10 mouse cellular contexts compared by ENCODE assay signal in the genomic region with DNA sequence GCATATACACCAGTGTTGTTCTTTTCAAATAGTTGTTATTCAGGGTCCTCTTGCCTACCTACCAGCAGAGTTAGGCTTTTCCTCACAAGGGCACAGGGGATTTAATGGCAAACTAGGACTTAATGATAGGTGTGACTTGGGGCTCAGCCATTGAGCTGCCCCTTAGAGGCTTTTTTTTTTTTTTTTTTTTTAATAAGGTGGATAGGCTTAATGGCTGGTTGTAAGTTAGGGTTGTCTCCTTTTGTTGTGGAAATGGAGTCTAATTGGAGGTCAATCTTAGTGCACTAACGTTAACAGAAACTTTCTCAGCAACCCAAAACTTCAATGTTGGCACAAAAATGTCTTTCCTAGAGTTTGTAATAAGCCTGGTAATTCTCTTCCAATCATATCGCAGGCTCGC. TPM values are rescaled to one million over a fixed set of nuclear protein-coding genes. Genes with fewer than 3 reads are reported as not detected.
DNase-seq lines count a peak whose midpoint lies in the region; ATAC-seq lines count a peak whose summit lies in the region.
"Had no signal": no experiment of that assay in that cellular context is flagged by ENCODE, and none has a peak within 500 bp of the region (broad histone marks: within the 10 kb centered on the region; RNA-seq: fewer than 3 reads in every experiment).

No protein-coding gene starts in this region.

- no peak for DNase-seq in liver, embryonic 11.5 days (ENCODE audit: low spot score)
- DNase-seq in liver = no peak
- DNase-seq in left cerebral cortex, postnatal 36 days (ENCODE audit: low spot score in 2 of 2) = no peak
- no peak for DNase-seq in frontal cortex, adult 2 months (ENCODE audit: extremely low spot score in 1 of 2, low spot score in 1 of 2)
- DNase-seq in left cerebral cortex, postnatal 4 days = no peak

- WGBS in liver, embryonic 11.5 days = 76% methylated on average over 3 of the region's 3 CpGs
- 77% methylated on average over 3 of the region's 3 CpGs for WGBS in embryonic facial prominence, embryonic 15.5 days
- 80% methylated on average over 3 of the region's 3 CpGs for WGBS in hindbrain, embryonic 15.5 days
- WGBS in midbrain, embryonic 15.5 days = 82% methylated on average over 3 of the region's 3 CpGs

- peak overlapping the region; percentile 94; the same call in 1 of the 2 replicates for H3K4me3 ChIP-seq in liver, embryonic 11.5 days (ENCODE audit: low read depth, low read length)
- H3K4me3 ChIP-seq in embryonic facial prominence, embryonic 15.5 days (replicated peaks) = peak overlapping the region; percentile 67; the same call in 1 of the 2 replicates
- H3K4me3 ChIP-seq in hindbrain, embryonic 15.5 days = peak overlapping the region; percentile 77; the same call in 1 of the 2 replicates
- peak overlapping the region; percentile 92 for H3K4me3 ChIP-seq in midbrain, embryonic 15.5 days

- peak overlapping the region; percentile 93 for H3K4me2 ChIP-seq in liver, embryonic 11.5 days
- no peak overlapping the region for H3K4me2 ChIP-seq in embryonic facial prominence, embryonic 15.5 days (replicated peaks)
- H3K4me2 ChIP-seq in hindbrain, embryonic 15.5 days = peak overlapping the region; percentile 79
- peak overlapping the region; percentile 51 for H3K4me2 ChIP-seq in midbrain, embryonic 15.5 days

- H3K27me3 ChIP-seq in liver, embryonic 11.5 days (replicated peaks; ENCODE audit: control insufficient read depth, insufficient read depth, low read length) = no peaks in the 10 kb centered on the region
- no peaks in the 10 kb centered on the region for H3K27me3 ChIP-seq in embryonic facial prominence, embryonic 15.5 days
- H3K27me3 ChIP-seq in hindbrain, embryonic 15.5 days = no peaks in the 10 kb centered on the region
- H3K27me3 ChIP-seq in midbrain, embryonic 15.5 days (replicated peaks) = no peaks in the 10 kb centered on the region
- H3K27me3 ChIP-seq: Patski had no signal

- no peaks in the 10 kb centered on the region for H3K9me3 ChIP-seq in liver, embryonic 11.5 days (ENCODE audit: control insufficient read depth, low read length)
- no peaks in the 10 kb centered on the region for H3K9me3 ChIP-seq in embryonic facial prominence, embryonic 15.5 days (replicated peaks)
- H3K9me3 ChIP-seq in hindbrain, embryonic 15.5 days = no peaks in the 10 kb centered on the region
- H3K9me3 ChIP-seq in midbrain, embryonic 15.5 days = no peaks in the 10 kb centered on the region

- H3K9ac ChIP-seq in liver, embryonic 11.5 days (ENCODE audit: low read depth, low read length) = peak overlapping the region; percentile 70; the same call in 1 of the 2 replicates
- no peak overlapping the region for H3K9ac ChIP-seq in embryonic facial prominence, embryonic 15.5 days
- H3K9ac ChIP-seq in hindbrain, embryonic 15.5 days = no peak overlapping the region
- no peak overlapping the region for H3K9ac ChIP-seq in midbrain, embryonic 15.5 days

- H3K27ac ChIP-seq in liver, embryonic 11.5 days (ENCODE audit: low read depth, low read length) = no peak overlapping the region
- no peak overlapping the region for H3K27ac ChIP-seq in embryonic facial prominence, embryonic 15.5 days (replicated peaks)
- H3K27ac ChIP-seq in hindbrain, embryonic 15.5 days (replicated peaks) = no peak overlapping the region
- no peak overlapping the region; the same call in 1 of the 2 replicates for H3K27ac ChIP-seq in midbrain, embryonic 15.5 days

- no peak for ATAC-seq in liver, embryonic 11.5 days (replicated peaks; ENCODE audit: low FRiP score)
- ATAC-seq in embryonic facial prominence, embryonic 15.5 days (ENCODE audit: insufficient number of reproducible peaks, low FRiP score, low TSS enrichment, low read depth) = no peak
- no peak for ATAC-seq in hindbrain, embryonic 15.5 days (ENCODE audit: low FRiP score, low read depth)
- no peak for ATAC-seq in midbrain, embryonic 15.5 days (replicated peaks)
- ATAC-seq: lung, postnatal 0 days; Patski had no signal

- no peaks in the 10 kb centered on the region for H3K36me3 ChIP-seq in liver, embryonic 11.5 days (ENCODE audit: control insufficient read depth, insufficient read depth, low read length)
- H3K36me3 ChIP-seq in embryonic facial prominence, embryonic 15.5 days = no peaks in the 10 kb centered on the region
- H3K36me3 ChIP-seq in hindbrain, embryonic 15.5 days = no peaks in the 10 kb centered on the region
- H3K36me3 ChIP-seq in midbrain, embryonic 15.5 days (replicated peaks) = no peaks in the 10 kb centered on the region

- intact Hi-C loops in left cerebral cortex, postnatal 36 days (cut with DNase I) = loop anchor here (5.0 kb wide), 2 partner anchors 95 to 220 kb away; a partner anchor contains a TSS
- intact Hi-C loops in left cerebral cortex, postnatal 4 days (cut with DNase I) = loop anchor here (5.0 to 10.0 kb wide), 2 partner anchors 95 to 292 kb away; no protein-coding TSS in a partner anchor

- H3K4me1 ChIP-seq in liver, embryonic 11.5 days (replicated peaks; ENCODE audit: control insufficient read depth, insufficient read depth, low read length) = peaks cover 9% of the 10 kb centered on the region
- H3K4me1 ChIP-seq in embryonic facial prominence, embryonic 15.5 days = peaks cover 14% of the 10 kb centered on the region
- H3K4me1 ChIP-seq in hindbrain, embryonic 15.5 days (replicated peaks) = peaks cover 24% of the 10 kb centered on the region
- H3K4me1 ChIP-seq in midbrain, embryonic 15.5 days = peaks cover 29% of the 10 kb centered on the region

RNA-seq across cellular contexts. Expression of a gene that starts 1.1 kb away (rescaled TPM):
- 23.8 and 30.9 TPM in 2 replicates for polyA plus RNA-seq in liver, embryonic 11.5 days (2014; fragmentation: Nextera tagmentation; extraction: Ambion mirVana)
- polyA plus RNA-seq in embryonic facial prominence, embryonic 15.5 days (2015; fragmentation: Nextera tagmentation; extraction: Ambion mirVana) = 26.3 and 27.6 TPM in 2 replicates
- 35.8 and 42.4 TPM in 2 replicates for polyA plus RNA-seq in hindbrain, embryonic 15.5 days (2015; fragmentation: Nextera tagmentation; extraction: Ambion mirVana)
- polyA plus RNA-seq in midbrain, embryonic 15.5 days (2015; fragmentation: Nextera tagmentation; extraction: Ambion mirVana) = 41.4 and 45.2 TPM in 2 replicates
- total RNA-seq in left cerebral cortex, postnatal 36 days (2021) = 10 to 100 TPM; 46.6 to 59.0 TPM
- polyA plus RNA-seq in frontal cortex, adult 2 months (2012; rRNA removed) = 36.7 and 37.5 TPM in 2 replicates
- total RNA-seq in left cerebral cortex, postnatal 4 days (2021) = 10 to 100 TPM; 49.8 to 51.0 TPM
